Mouse (Mus musculus) embryo, embryonic 9.5 days (tissue): Measurements from ENCODE around the gene Rps28.
"Not testable (repeated sequence)": the region's sequence is repeated elsewhere in the genome, so short reads cannot be mapped to it uniquely, and the experiment has no call there.

Source experiments
- DNase-seq: peaks from one replicate; pipeline ENCODE4 v3.0.0-alpha.2; 2017; ENCODE audit errors: extremely low spot score

Rps28 gene

DNA sequence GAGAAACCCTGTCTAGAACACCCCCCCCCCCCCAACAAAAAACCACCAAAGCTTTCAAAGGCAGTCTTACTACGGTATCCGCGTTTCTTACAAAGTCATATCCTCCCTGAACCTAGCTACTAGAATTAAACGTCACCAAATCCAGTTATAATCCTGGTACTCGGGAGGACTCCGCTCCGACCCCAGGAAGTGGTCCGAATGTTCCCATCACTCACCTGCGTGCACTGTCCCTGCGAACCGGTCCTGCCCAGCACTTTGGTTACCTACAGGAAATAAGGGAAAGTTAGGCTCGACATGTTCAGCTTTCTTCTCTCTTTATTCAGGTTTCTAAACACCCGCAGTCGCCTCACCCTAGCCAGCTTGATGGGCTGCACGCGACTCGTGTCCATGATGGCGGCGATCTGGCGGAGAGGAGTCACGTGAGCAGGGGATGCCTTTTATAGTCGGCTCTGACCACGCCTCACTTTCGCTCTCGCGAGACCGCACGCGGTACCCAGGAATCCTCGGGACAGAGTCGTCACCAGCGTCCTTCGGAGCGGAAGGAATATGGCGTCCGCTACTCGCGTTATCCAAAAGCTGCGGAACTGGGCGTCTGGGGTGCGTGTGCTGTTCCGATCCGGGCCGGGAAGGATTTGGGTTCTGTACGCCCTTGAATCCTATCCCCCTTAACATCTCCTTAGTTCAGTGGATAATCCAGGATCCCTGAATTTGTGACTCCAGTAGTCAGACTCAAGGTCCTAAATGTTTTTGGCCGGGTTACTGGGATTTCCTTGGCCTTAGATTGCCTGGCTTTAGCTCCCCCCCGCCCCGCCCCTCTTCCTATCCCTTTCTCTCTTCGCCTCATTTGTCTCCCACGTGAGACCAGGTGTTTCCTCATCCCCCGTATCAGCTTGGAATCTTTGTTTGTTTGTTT, at the start of gene Rps28, which contains the start of gene Ndufa7:
Gene Rps28, minus strand, starts transcription at position 479 of the 913 bp plus-strand sequence.
Gene Ndufa7, plus strand, starts transcription at position 489 of the 913 bp plus-strand sequence.
- DNase-seq, result peak; percentile 97

DNA sequence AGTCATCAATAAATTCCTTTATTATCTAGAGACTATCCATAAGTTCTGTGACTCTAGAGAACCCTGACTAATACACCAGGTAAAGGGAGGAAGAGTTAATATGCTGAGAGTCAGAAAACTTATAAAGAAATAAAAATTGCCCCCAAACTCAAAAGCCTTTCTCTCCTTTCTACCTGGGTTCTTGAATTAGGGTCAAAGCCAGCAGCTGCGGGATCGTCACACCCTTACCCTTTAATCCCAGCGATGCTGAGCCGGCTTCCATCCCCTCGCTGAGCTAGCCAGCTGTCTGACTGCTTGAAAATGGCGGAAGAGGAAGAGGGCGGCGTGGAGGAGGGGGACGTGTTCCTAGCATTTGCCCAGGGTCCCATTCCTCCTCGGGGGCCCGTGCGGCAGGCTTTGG, 49.2 kb upstream of the Rps28 start, which contains the start of gene Gm7029:
Gene Gm7029, plus strand, starts transcription at position 301 of the 400 bp plus-strand sequence.
- not testable (repeated sequence) for DNase-seq

DNA sequence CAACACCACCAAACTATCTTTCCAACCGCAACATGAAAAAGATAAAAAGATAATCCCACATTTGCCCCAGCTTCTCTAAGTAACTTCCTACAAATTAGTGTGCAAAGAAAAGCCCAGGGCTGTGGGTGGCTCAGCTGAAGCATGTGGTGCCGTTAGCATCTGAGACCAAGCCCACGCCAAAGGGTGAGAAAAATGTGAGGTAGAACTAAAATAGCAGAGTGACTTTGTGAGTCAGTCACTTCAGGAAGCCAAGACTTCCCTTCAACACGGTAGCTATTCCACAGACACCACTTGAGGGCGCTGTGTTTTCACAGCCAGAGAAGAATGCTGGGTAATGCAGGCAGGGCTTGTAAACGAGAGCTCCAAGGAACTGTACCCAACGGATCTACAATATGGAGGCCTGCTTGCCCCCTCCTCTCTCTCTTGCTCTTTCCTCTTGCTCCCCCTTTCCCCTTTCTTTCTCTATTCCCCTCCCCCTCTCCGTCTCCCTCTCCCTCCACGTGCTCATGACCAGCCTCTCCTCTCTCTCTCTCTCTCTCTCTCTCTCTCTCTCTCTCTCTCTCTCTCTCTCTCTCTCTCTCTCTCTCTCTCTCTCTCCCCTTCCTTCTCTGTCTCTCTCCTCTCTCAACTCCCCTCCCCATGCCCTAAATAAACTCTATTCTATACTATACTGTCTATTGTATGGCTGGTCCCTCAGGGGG, 41.1 kb upstream of the Rps28 start:
- peak; percentile 41 for DNase-seq

DNA sequence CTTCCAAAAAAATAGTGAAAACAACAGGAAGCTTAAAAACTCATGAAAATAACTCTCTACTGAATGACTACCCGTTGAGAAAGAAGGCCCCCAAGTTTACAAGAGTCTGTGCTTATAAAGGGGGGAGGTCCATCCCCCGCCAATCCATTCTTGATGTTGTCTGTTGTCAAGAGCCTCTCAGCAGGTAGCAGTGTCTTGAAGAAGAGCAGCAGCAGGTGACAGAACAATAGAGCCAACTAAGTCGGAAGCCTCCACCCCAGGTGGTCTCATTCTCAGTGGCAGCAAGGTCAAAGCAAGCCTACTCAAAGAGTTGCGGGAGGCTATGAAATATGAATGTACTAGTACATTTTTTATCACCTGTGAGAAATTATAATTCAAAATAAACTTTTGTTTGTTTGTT, 33.5 kb upstream of the Rps28 start:
- DNase-seq, result no peak

DNA sequence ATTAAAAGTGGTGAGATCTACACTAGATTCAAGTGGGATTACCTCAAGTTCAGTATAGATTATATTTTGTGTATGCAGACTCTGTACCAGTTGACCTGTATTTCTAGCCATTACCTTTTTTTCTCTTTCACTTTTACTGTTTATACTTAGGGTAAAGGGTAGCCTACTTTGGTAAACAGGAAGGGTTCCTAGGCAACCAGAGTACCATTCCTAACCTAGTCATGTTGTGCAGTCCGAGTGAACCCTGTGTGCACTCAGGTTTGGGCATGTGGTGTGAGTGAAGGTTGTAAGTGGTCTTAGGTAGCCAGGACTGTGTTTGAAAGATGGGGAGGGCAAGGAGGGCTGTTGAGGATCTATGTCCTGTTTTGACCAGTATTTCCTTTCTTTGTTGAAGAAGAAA, 27.0 kb upstream of the Rps28 start:
- DNase-seq, result no peak

DNA sequence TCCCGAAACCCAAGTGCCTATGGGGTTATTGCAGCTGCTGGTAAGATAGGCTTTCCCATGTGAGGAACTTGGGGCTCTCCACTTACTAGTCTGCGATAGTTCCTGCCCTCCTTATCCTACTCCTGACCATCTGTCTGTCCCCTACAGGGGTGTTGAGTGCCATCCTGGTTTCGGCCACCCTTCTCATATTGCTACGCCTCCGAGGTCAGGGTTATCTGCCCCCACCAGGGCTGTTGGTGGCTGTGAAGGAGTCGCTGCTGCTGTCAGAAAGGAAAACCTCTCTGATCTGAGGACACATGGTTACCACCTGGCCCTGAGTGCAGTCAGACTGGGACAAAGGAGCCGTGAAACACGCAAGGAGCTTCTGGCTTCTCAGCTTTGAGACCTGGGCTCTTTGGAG, 23.8 kb upstream of the Rps28 start:
- no peak for DNase-seq

DNA sequence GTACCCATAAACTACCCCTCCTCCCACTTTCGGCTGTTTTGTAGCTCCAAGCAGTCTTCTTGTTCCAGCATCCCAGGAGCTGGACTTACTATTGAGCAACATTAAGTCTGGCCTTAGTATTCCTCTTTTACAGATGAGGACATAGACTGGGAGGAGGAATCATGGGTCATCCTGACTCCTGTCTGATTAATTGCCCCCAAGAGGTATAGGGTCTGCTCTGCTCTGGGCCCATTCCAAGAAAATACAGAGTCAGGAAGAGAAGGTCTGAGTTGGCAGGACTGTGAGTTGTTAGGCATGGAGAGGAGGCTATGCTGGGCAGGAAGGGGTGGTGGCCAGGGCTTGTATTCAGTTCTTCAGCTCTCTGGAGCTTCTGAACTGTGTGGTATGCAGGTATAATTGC, 19.8 kb upstream of the Rps28 start:
- no peak for DNase-seq

DNA sequence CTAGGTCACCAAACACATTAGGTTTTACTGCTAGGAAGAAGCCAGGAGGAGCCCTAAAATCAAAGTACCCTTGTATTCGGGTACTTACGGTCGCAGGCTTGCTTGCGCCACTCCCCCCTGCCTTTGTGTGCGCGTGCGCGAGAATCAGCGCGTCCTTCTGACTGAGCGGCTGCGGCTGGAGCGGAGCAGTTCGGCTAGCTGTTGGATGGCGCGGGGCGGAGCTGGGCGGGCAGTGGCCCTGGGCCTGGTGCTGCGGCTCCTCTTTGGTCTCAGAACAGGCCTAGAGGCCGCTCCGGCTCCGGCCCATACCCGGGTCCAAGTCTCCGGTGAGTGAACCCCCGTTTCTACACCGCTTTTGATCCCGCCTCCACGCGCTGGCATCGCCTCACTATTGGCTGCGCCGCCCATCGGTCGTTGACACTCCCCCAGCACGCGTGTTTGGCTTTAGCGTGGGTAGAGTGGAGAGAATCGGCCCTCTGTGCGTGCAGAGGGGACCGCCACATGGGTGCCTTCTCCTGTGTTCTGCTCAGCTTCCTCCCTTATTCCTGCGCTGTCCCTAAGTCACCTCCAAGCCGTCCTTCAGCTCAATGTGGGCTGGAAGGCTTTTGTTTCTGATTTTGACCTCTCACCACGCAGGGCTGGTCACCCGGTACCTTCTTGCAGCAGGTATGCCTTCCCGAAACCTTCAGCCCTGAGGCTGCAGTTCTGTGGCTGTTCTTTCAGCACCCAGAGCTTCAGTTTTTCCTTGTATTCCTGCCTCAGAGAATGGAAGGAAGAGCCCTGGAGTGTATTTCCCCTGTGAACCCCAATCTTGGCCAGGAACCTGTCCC, 18.8 kb upstream of the Rps28 start, which contains the start of gene Cd320:
Gene Cd320, plus strand, starts transcription at position 126 of the 830 bp plus-strand sequence.
- DNase-seq, result peak; percentile 92

DNA sequence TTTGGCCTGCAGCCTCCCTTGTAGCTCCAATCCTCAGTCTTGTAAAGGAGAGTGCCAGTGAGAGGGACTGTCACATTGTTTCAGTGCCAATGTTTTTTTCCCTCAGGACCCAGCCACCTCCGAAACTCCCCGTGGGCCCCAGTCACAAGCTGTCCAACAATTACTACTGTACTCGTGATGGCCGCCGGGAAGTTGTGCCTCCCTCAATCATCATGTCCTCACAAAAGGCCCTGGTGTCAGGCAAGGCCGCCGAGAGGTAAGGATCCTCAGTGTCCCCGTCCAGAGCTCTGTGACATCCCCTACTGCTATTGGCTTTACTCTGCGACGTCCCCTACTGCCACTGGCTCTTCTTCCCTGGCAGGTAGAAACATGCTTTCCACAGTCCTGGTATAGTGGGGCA, 5.2 kb upstream of the Rps28 start:
- no peak for DNase-seq

DNA sequence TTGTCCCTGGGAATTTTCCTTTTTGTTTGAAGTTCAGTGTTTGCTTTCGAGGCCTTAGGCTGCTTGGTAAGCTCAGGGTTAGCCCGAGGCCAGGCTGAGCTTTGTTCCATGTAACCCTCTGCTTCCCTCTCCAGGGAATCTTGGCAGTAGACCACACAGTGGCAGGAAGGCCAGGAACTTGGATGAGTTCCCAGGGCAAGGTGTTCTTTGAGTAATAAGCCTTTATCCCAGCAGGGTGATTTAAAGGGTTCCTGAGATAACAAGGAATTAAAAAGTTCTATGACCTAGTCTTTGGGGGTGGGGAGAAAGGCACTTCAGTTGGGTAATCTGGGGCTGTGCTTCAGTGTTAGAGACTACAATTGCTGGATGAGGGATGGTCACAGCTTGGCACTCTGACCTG, 4.5 kb upstream of the Rps28 start:
- no peak for DNase-seq

DNA sequence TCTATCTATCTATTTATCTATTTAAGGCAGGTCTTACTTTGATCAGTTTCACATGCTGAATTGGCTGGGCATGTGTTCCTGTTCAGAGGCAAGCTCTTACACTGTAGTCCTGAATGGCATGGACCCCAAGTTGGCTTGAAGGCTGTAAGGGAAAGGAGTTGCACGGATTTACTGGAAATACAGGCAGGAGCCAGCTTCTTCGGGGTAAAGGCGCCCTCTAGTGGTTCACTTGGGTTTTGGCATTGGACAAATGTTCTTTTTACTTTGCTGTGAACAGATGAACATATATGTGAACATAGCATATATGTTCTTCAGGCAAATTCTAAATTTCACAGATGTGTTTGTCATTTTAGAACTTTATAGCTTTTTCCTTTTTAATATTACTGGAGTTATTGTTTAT, 2.5 kb upstream of the Rps28 start:
- DNase-seq, result peak; percentile 75

DNA sequence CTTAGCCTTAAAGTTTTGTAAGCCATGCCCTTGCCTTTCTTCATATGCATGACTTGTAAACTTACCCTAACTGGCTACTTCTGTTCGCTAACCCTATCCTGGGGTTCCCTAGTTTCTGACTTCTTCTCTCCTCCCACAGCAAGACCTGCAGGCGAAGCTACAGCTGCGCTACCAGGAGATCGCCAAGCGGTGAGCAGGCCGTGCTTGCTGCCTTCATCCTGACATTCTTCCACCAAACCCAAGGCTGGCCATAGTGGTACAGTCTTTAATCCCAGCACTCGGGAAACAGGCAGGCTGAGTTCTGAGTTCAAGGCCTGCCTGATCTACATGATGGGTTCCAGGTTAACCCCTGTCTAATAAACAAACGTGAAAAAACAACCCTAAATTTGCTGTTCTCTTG, 1.1 kb upstream of the Rps28 start:
- no peak for DNase-seq

DNA sequence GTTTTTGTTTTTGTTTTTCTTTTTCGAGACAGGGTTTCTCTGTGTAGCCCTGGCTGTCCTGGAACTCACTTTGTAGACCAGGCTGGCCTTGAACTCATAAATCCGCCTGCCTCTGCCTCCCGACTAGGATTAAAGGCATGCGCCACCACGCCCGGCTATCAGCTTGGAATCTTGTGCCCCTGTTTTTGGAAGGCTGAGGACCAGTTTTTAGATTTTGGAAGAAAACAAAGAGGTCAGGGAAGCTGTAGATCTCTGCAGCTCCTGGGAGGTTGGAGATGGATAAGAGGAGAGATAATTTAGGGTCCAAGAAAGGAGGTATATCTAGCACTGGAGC, 602 bp upstream of the Rps28 start:
- DNase-seq, result peak; percentile 10

DNA sequence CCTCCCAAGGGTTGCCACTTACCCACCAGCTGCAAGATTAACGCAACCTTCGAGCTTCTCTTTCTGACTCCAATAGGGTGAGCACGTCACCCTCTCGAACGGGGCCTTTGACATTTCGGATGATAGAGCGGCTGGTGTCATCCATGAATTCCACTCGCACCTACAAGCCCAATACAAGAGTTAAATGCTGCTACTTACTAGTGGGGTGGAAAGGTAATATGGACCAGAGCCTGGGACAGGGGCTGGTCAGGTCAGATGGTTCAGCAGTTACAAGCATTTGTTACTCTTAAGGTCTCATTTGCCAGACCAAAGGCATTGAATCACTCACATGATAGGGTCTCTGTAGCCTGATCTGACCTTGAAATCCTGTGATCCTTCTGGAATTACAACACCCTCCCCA, 1.2 kb downstream of the Rps28 start:
- not testable (repeated sequence) for DNase-seq

DNA sequence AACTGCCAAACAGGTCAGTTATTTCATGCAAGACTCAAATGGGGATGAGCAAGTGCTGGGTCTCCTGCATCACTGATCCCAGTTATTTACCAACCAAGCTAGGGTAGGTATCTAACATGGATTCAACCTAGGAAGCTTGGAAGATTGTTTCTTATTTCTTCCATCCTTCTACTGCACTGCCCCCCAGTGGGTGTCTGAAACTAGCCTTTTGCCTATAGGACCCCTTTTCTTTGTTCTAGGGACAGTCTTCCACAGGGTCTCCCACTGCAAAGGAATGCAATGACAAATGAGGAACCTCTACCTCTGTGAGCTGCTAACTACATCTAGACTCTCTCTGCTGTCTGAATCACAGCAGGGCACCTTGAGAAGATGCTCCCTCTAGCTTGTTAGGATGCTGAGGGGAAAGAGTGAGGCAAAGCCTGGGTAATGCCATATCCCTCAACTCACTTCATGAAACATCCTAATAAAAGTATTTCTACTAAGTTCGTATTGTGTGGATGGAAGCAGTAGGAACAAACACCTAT, 1.9 kb downstream of the Rps28 start:
- no peak for DNase-seq

DNA sequence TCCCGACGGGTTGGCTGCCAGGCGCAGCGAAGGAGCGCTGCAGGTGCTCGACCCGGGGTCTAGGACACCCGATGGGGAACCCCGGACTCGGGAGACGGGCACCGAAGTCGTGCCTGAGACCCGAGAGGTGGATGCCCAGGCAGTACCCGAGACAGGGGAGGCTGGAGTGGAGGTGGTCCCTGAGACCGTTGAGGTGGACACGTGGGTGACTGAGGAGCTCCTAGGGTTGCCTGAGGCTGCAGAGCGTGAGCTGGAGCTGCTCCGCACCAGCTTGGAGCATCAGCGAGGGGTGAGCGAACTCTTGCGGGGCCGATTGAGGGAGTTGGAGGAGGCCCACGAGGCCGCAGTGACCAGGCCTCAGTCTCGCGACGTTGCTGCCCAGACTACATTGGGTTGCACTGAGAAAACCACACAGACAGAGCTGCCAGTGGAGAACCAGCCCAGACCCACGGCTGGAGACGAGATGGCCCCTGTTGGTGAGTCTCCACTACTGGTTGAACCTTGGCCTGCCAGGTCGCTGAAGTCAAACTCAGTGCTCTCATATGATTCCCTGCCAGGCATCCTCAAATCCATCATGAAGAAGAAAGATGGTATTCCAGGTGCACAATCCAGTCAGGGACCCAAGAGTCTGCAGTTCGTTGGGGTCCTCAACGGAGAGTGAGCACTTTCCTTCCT, 6.3 kb downstream of the Rps28 start:
- no peak for DNase-seq

DNA sequence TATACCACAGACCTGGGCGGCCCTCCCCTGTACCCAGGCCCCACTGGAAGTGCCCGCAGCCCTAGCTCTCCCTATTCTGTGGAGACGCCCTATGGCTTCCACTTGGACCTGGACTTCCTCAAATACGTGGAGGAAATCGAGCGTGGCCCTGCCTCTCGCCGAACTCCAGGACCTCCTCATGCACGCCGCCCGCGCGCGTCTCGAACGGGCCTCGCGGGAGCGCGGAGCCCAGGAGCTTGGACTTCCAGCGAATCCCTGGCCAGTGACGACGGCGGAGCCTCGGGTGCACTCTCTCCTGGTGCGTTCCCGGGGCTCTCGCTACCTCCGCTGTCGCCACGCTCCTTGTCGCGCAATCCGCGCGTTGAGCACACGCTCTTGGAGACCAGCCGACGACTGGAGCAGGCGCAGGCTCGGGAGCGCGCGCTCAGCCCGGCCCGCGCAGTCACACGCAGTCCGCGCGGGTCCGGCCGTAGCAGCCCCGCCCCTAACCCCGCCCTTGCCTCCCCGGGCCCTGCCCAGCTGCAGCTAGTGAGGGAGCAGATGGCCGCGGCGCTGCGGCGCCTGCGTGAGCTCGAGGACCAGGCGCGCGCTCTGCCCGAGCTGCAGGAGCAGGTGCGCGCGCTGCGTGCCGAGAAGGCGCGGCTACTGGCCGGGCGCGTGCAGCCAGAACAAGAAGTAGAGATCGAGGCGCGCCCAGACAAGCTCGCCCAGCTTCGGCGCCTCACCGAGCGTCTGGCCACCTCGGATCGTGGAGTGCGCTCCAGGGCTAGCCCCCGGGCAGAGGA, 7.0 kb downstream of the Rps28 start:
- peak; percentile 95 for DNase-seq

DNA sequence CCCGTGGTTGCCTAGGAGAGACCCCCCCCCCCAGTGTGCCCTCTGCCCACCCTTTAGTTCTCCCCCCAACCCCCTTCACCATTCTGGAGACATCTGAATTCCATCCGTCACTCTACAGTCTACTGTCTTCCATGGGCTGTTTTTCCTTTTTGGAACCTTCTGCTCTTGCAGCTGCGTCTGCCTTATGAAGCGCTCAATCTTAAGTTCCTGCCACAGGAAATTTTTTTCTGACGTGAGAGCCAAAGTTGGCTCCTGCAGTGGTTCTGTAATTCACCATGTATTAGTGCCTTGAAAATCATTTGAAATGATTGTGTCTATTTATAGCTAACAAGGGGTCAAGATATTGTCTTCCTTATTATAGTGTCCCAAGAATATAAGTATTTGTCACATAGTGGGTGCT, 7.8 kb downstream of the Rps28 start:
- DNase-seq, result no peak

DNA sequence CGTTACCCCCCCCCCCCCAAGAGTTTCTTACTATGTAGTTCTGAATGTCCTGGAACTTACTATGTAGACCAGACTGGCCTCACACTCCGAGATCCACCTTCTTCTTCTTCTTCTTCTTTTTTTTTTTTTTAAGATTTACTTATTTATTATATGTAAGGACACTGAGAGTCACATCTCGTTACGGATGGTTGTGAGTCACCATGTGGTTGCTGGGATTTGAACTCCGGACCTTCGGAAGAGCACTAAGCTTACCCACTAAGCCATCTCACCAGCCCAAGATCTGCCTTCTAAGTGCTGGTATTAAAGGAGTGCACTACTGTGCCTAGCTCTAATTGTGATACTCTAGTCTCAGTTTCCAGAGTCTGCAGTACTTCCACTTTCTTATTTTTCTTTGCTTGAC, 9.0 kb downstream of the Rps28 start:
- no peak for DNase-seq

DNA sequence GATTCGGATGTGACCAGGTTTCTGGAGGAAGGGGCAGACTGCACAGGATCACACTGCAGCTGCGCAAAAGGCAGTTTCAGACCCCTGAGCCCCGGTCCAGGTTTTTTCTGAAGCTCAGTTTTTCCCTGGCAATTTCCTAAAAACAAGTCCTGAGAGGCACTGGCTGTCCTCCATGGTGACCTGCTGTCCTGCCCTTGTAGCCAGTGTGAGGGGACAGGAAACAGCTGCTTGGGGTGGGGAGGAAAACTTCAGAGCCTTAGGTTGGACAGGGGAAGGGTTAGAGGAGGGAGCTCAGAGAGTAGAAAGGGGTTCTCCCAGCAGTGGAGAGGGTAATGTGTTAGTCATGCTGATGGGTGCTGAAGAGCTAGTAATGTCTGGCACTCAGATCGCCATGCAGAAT, 11.4 kb downstream of the Rps28 start:
- no peak for DNase-seq
